Mouse (Mus musculus) lung, postnatal 25 days (tissue): ENCODE measurements around the gene Rtn3.
"Not testable (repeated sequence)": the region's sequence is repeated elsewhere in the genome, so short reads cannot be mapped to it uniquely, and the experiment has no call there.

Source experiments
- DNase-seq: peaks from one replicate; pipeline ENCODE4 v3.0.0; 2022; ENCODE audit warnings: low spot score

The Rtn3 gene

GRCm38 (mm10) chr19:7422656-7423027, 60.4 kb downstream of the Rtn3 start:
- DNase-seq: no peak

DNA sequence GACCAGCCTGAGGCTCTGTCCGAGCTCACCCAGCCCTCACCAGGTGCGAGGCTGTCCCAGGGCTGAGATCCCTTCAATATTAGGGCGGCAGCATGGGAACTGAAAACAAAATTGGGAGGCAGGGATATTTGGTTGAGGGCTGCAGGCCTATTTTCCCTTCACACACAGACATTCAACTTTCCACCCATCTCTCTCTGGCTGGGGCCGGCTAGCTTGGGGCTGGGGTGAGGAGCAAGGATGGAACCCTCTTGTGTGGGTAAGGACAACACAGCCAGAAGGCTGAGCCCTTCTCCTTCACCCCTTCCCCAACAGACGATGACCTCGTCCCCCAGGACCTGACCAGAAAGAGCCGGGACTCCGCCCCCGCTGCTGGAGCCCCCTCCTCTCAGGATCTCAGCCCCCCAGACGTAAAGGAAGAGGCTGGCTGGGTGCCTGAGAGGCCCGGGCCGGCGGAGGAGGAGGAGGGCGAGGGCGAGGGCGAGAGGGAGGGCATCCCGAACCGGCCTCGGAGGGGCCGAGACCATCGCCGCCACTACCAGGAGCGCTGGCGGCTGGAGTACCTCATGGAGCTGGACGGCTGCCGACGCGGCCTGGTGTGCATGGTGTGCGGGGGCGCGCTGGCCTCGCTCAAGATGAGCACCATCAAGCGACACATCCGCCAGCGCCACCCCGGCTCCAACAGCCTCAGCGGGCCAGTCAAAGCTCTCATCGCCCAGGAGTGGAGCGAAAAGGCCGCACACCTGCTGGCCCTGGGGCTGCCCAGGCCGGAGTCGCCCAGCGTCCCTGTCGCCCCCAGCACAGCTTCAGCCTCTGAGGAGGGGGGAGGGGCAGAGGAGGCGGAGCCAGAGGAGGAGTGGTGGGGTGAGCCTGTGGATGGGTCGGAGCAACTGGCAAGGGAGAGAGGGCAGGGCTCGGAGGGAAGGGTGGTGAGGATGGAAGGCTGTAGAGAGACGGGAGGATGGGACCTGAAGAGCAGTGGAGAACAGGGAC, 61.2 kb downstream of the Rtn3 start:
- DNase-seq: no peak

DNA sequence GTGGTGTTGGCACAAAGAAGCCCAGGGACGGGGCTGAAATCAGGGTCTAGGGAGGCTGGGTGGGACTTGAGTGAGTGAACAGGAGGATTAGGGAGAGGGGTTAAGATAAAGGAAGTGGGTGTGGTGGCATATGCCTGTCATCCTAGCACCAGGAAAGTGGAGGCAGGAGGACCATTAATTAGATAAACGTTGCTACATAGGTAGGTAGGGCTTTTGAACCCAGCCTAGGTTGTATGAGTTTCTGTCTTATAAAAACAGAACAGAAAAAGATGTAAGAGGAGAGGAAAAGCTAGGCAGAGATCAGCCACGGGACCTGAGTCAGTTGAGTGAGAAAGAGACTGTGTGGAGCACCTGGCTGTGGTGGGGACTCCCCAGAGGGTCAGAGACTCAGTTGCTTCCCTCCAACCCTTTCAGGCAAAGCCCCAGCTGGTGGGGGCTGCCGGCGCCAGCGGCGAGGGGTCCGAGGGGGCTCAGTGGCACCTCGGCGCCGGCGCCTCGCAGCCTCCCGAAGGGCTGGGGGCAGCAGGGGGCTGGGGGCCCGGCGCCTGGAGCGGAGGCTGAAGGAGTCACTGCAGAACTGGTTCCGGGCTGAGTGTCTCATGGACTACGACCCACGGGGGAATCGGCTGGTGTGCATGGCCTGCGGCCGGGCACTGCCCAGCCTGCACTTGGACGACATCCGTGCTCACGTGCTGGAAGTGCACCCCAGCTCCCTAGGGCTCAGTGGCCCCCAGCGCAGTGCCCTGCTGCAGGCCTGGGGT, 62.1 kb downstream of the Rtn3 start:
- DNase-seq: no peak

DNA sequence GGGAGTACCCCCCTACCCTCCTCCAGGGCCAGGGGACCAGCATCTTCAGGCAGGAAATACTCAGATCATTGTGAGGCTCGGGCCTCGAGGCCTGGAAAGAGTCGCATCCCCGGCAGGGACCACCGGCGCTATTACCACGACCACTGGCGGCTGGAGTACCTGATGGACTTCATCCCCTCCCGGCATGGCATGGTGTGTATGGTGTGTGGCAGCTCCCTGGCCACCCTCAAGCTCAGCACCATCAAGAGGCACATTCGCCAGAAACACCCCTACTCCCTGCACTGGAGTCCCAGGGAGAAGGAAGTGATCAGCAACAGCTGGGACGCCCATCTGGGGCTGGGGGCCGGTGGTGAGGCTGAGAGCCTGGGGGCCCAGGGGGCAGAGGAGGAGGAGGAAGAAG, 63.0 kb downstream of the Rtn3 start:
- no peak for DNase-seq

- DNase-seq: no peak
Observed at GRCm38 (mm10) chr19:7419134-7419533, 63.9 kb downstream of the Rtn3 start.

DNA sequence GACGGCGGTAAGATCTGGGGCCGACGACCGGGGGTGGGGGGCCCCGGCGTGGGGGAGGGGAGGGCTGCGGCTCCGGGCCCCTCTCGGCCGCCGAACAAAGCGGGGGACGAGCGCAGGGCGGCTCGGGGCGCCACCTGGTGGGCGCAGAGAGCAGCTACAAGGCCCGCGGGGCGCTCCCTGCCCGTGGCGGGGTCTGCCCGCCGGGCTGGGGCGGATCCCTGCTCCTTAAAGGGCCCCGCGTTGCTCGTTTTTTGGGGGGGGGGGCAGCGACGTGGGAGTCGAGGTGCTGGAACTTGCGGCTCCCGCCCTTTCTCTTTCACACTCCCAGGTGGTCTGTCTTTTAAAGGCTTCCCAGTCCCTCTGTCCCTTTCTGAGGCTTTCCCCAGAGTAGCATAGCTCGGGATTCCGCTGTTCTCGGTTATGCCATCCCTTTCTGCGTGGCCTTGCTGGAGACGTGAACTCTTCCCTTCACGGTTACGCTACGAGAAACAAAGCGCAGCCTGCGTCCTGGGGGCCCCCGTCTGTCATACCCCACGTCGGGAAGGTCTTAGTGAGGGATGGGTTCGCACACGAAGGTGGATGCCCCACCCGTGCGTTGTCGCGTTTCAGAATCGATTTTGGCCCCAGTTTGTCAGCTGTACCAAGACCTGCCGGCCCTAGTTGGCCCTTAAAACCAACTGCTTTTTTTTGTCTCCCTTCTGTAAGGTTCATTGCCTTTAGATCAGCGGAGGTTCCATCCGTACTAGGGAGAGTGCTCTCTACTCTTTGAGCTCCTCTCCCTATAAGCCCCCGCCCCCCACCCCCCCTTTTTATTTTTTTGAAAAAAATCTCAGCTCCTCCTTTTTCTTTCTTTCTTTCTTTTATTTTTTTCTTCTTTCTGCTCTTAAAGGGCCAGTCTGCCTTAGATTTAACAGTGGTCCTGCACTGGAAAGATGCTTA, 64.9 kb downstream of the Rtn3 start:
- peak; percentile 77 for DNase-seq

GRCm38 (mm10) chr19:7416834-7417735, 66.0 kb downstream of the Rtn3 start, which contains the start of gene 2700081O15Rik:
2700081O15Rik (plus strand) TSS chr19:7417625.
- DNase-seq: peak; percentile 73

DNA sequence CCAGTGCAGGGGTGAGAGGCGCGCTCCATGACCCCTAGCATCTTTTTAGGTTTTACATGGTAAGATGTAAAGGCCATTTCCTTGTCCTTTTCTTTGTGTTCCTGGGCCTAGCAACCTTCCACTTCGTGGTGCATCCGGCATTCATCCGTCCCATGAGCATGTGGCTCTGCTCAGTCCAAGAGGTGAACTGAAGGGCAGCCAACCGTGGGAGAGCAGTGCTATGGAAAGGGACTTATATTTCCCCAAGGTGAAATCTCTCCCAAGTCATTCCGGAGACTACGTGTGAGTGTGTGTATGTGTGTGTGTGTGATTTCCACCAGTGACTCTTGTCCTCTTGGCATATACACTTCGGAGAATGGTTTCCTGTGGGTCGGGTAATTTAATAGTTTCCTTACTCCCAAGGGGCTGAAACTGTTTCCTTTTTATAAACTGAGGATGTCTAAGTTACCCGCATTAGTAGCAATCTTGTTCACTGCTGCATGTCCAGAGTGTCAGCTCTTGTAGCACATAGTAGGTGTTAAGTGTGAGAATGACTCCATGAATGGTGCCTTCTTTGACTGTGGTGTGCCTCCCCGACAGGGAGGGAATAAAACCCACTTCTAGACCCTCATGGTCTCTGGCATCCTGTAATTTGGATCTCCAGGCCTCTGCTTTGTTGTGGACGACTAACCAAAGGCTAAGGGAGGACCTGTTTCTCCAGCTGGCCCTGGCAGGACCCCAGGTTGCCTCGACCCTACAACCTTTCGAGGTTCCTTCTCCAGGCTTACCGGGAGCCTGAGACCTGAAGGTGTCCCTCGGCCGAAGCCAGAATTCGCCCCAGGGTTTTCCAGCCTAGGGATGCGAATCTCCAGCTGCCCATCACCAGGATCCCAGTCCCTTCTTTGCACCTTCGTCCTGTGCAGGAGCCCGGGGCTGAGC, 66.9 kb downstream of the Rtn3 start:
- DNase-seq: no peak

- DNase-seq: no peak
Observed at GRCm38 (mm10) chr19:7412361-7412760, 70.7 kb downstream of the Rtn3 start.

- DNase-seq: no peak
Observed at GRCm38 (mm10) chr19:7404623-7405229, 78.4 kb downstream of the Rtn3 start.

GRCm38 (mm10) chr19:7400635-7401034, 82.4 kb downstream of the Rtn3 start:
- DNase-seq: peak; percentile 42

DNA sequence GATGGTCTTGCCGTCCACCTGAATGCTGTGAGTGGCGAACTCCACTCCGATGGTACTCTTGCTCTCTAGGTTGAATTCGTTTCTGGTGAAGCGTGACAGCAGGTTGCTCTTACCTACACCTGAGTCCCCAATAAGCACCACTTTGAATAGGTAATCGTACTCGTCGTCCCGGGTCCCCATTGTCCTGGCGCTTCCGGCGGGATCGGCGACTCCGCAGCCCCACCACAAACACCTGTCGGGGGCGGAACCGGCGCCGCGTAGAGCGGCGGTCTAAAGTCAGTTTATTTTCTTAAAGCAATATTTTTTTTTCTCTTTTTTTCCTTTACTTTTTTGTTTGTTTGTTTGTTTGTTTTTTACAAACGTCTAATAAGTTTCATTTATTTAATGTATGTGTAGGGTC, 84.2 kb downstream of the Rtn3 start:
- DNase-seq: not testable (repeated sequence)

DNA sequence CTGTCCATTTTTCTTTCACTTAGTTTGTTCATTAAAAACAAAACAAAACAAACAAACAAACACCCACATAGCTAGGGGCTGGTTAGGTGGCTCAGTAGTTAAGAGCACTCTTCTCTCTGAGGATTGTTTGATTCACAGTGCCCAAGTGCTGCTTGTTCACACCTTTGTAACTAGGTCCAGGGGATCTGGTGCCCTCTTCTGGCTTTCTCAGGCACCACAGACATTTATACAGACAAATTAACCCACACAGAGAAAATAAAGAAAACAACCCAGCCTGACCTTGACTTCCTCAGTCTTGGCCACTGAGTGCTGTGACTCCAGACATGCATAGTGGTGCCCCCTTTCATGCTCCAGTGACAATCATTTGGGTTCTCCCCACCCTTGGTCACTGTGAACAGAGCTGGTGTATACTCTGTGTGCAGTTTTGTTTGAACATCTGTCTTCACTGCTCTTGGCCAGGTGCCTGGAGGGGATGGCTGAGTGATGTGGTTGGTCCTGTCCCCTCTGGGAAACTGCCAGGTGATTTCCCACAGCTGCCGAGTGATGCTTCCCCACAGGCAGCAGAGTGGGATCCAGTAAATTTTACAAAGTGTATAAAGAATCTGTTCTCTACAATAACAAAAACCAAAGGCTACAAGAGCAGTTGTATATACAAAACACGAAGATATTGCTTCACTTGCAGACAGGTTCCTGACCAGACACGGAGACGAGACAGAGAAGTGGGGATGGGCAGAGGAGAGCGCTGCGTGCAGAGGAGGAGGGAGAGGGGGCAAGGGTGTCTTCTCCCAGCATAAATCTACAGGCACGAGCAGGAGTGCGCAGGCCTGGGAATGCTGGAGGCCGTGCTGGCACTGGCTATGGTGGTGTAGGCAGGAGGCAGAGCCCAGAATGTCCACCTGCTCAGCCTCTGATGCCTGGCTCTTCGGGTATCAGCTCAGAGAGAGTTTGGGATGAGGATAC, 85.9 kb downstream of the Rtn3 start:
- not testable (repeated sequence) for DNase-seq

DNA sequence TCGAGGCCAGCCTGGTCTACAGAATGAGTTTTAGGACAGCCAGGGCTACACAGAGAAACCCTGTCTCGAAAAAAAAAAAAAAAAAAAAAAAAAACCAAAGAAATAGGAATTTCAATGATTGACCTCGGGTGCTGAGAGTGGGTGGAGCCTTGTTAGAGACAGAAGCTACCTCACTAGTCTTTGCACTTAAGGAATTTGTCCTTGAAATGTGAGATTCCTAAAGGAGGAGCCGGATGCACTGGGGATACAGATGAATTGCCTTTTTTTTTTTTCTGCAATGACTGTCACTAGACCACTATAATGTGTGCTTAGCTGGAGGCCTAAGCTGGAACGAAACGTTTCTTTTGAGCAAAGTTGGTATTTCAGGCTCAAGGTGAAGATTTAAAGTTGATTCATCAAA, 94.6 kb downstream of the Rtn3 start:
- no peak for DNase-seq

- no peak for DNase-seq
Observed at GRCm38 (mm10) chr19:7386042-7386441, 97.0 kb downstream of the Rtn3 start.

DNA sequence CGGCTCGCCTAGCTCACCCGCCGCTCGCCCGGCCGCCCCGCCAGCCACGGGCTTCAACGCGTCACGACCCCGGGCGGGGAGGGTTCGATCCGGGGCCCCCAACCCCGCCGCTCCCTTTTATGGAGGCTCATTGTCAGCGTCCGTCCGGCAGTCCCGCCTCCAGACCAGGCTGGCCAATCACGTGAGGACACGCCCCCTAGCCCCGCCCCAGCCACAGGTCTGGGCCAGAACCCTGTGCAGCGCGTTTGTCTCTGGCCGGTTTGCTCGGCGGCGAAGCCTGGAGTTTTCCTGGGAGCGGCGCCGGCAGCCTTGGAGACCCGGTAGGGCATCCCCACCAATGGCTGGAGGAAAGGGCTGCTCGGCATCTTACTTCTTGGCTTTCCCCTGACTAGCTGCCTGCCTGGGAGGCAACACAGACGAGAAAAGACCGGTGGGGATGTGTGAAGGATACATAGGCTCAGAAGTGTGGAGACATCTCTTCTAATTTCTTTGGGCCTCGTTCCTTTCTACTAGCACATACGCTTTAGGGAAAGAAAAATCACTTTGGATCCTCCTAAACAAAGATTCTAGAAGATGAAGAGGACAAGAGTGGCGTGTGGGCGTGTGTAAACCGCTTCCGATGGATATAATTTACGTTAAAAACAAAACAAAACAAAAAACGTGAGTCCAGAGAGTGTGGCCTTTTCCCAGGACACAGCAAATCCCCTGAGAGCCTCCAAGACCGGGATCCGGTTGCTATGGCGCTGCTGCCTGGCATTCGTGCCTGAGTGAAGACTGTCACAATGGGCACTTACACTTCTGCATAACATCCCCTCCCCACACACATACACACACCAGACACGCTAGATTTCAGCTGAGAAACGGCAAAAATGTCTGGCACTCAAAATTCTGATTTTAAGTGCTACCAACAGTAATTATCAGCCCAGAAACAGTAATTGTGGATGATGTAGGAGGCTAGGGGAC, 99.9 kb downstream of the Rtn3 start, which contains the start of gene Spindoc:
TSS of gene Spindoc (minus strand) at position 92 of the 963 bp plus-strand sequence.
- peak; percentile 98 for DNase-seq
